Mouse (Mus musculus): ENCODE measurements around the gene Adam1b. TPM values are rescaled to one million over a fixed set of nuclear protein-coding genes. Genes with fewer than 3 reads are reported as not detected.

Gene Adam1b
- polyA plus RNA-seq (2017; shearing (Covaris generic)): not detected

GRCm38 (mm10) chr5:121503231-121503630, at the start of gene Adam1b:
TSS of gene Adam1b (minus strand) at chr5:121503435.

GRCm38 (mm10) chr5:121545793-121546529, 42.7 kb upstream of the Adam1b start, which contains the start of gene Mapkapk5:
TSS of gene Mapkapk5 (minus strand) at chr5:121545905.

GRCm38 (mm10) chr5:121544910-121545792, 41.9 kb upstream of the Adam1b start, which contains the start of the genes Adam1a and Gm42878:
TSS of gene Adam1a (minus strand) at chr5:121545482.
TSS of gene Gm42878 (minus strand) at chr5:121545482.

GRCm38 (mm10) chr5:121452026-121452869, 51.0 kb downstream of the Adam1b start, which contains the start of gene Erp29:
TSS of gene Erp29 (minus strand) at chr5:121452506.

GRCm38 (mm10) chr5:121451644-121452025, 51.6 kb downstream of the Adam1b start, which contains the start of gene Tmem116:
TSS of gene Tmem116 (plus strand) at chr5:121451893.

Other genes starting within 250 kb of the Adam1b start
- gene Trafd1, start 117.8 kb downstream of the Adam1b start, polyA plus RNA-seq (2017; shearing (Covaris generic)): 68.0 TPM
- 46.3 TPM for gene Naa25, start 105.5 kb downstream of the Adam1b start, polyA plus RNA-seq (2017; shearing (Covaris generic))
- gene Tmem116, start 51.5 kb downstream of the Adam1b start, polyA plus RNA-seq (2017; shearing (Covaris generic)): 2.4 TPM
- gene Erp29, start 50.9 kb downstream of the Adam1b start, polyA plus RNA-seq (2017; shearing (Covaris generic)): 46.2 TPM
- 0.90 TPM for gene Adam1a, start 42.0 kb upstream of the Adam1b start, polyA plus RNA-seq (2017; shearing (Covaris generic))
- gene Gm42878, start 42.0 kb upstream of the Adam1b start, polyA plus RNA-seq (2017; shearing (Covaris generic)): not detected
- 73.2 TPM for gene Mapkapk5, start 42.5 kb upstream of the Adam1b start, polyA plus RNA-seq (2017; shearing (Covaris generic))
- 43.9 TPM for gene Aldh2, start 90.4 kb upstream of the Adam1b start, polyA plus RNA-seq (2017; shearing (Covaris generic))
- 1.5 TPM for gene Acad12, start 115.5 kb upstream of the Adam1b start, polyA plus RNA-seq (2017; shearing (Covaris generic))
- gene Acad10, start 157.1 kb upstream of the Adam1b start, polyA plus RNA-seq (2017; shearing (Covaris generic)): 9.9 TPM
- gene Brap, start 157.1 kb upstream of the Adam1b start, polyA plus RNA-seq (2017; shearing (Covaris generic)): 113 TPM
- gene Atxn2, start 207.9 kb upstream of the Adam1b start, polyA plus RNA-seq (2017; shearing (Covaris generic)): 70.4 TPM